Mouse (Mus musculus): ENCODE results near the gene Tmem213. TPM values are rescaled to one million over a fixed set of nuclear protein-coding genes. Genes with fewer than 3 reads are reported as not detected.

Tmem213 gene
- polyA plus RNA-seq (2015; fragmentation: Nextera tagmentation; extraction: Ambion mirVana), result not detected in 2 replicates

DNA sequence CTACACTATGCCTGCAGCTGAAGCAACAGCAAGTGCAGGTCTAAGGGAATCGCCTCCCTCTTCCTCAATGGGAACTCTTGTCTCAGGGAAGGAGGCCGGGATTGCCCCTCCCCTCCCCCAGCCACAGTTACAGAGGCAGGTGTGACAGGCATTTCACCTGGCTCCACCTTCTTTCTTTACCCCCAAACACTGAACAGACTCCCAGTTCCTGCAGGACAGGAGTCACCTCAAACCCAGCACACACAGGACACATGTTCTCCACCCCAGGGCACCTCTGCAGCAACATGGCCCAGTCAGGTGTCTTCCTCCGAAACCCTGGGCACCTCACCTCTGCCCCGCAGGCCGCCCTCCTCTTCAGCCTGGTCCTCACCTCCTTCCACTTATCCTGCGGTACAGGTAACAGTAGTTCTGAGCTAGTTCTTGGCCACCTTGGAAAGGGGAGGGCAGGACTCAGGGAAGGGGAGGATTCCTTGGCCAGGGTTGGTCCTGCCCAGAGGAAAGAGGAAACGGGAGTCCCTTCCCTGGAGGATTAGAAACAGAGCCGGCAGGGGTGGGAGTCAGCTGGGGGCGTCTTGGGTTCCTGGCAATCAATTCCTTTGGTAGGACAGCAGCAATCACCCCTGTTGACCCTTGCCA lies at the start of gene Tmem213:
TSS of gene Tmem213 (plus strand) at position 96 of the 636 bp plus-strand sequence.

DNA sequence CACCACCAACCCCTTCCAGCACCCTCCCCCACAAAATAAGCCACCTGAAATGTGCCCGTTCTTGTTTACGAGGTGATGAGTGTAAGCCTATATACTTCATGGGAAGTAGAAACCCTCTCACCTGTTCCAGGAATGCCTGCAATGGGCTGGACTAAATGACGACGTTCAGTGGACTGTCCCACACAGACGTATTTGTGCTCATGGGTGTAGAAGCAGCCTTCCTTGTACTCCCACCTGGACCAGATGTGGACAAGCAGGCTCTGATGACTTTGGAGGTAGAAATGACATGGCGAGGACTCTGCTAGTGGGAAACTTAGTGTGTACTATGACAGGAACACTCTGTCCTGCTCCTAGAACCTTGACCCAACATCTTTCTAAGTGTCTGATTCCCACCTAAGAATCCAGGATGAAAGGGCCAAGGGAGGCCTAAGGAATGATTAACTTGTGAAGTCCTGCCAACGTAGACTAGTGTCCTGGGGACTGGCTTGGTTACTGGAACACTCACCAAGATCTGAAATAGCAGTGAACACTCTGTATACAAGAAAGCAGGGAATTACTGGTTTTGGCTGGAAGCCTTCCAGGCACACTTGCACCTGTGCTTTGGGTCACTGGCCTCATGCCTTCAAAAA lies 15.3 kb downstream of the Tmem213 start, which contains the start of gene Atp6v0a4:
TSS of gene Atp6v0a4 (minus strand) at position 380 of the 629 bp plus-strand sequence.

Other genes starting within 250 kb of the Tmem213 start
- 6.7 and 7.5 TPM in 2 replicates for gene Trim24, start 238.4 kb upstream of the Tmem213 start, polyA plus RNA-seq (2015; fragmentation: Nextera tagmentation; extraction: Ambion mirVana)
- gene Svopl, start 62.3 kb upstream of the Tmem213 start, polyA plus RNA-seq (2015; fragmentation: Nextera tagmentation; extraction: Ambion mirVana), result 0.60 and 0.74 TPM in 2 replicates
- 0.34 and 0.47 TPM in 2 replicates for gene Atp6v0a4, start 15.3 kb downstream of the Tmem213 start, polyA plus RNA-seq (2015; fragmentation: Nextera tagmentation; extraction: Ambion mirVana)
- 0.23 and 0.44 TPM in 2 replicates for gene D630045J12Rik, start 144.8 kb downstream of the Tmem213 start, polyA plus RNA-seq (2015; fragmentation: Nextera tagmentation; extraction: Ambion mirVana)
- gene Zc3hav1l, start 190.0 kb downstream of the Tmem213 start, polyA plus RNA-seq (2015; fragmentation: Nextera tagmentation; extraction: Ambion mirVana), result 1.8 and 1.9 TPM in 2 replicates
- gene Zc3hav1, start 245.3 kb downstream of the Tmem213 start, polyA plus RNA-seq (2015; fragmentation: Nextera tagmentation; extraction: Ambion mirVana), result 30.3 and 33.6 TPM in 2 replicates